Mouse (Mus musculus) monocyte, adult 2 months (primary cell): Measurements from ENCODE around the gene Toe1.
A peak's percentile ranks its signal among the peaks of the same experiment; 100 is the strongest.

Source experiments
- DNase-seq, 2 experiments: peaks; one replicate each; pipeline ENCODE4 v3.0.0; 2022; ENCODE audit warnings: low spot score in 2 of 2, low read depth in 1 of 2

The Toe1 gene

DNA sequence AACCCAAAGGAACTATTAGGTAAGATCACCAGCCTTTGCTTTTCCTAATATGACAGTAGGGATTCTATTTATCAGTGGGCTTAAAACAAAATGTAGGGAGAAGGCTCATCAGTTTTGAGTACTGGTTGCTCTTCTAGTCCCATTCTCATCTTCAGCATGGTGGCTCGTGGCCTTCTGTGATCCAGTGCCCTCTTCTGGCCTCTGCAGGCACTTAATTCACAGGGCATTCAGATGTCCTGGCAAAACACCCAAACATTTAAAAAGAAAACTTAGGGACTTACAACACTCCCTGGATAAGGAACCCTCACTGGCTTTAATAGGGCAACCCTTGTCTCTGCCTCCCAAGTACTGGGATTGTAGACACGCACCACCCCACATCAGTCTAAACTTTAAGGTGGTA is 13.2 kb downstream of the Toe1 start:
- DNase-seq: no peak

GRCm38 (mm10) chr4:116792453-116792852 is 15.0 kb downstream of the Toe1 start:
- DNase-seq: no peak

DNA sequence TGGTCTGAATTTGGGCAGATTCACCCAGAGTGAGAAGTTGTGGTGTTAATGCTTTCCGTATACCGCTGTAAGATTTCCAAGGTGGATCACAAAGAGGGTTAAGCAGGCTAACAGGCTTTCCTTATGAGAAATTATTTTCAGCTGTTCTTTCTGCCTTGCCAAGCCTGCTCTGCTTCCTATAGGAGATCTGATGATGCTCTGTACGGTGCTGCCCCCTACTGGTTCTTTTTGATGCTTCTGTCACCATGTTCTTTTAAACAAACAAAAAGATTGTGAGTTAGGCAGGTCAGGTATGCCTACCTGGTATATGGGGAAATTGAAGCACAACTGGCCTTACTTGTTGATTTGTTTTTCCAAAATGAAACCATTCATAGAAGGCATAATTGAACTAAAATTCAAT is 18.5 kb downstream of the Toe1 start:
- DNase-seq: peak; percentile 26 to 59

DNA sequence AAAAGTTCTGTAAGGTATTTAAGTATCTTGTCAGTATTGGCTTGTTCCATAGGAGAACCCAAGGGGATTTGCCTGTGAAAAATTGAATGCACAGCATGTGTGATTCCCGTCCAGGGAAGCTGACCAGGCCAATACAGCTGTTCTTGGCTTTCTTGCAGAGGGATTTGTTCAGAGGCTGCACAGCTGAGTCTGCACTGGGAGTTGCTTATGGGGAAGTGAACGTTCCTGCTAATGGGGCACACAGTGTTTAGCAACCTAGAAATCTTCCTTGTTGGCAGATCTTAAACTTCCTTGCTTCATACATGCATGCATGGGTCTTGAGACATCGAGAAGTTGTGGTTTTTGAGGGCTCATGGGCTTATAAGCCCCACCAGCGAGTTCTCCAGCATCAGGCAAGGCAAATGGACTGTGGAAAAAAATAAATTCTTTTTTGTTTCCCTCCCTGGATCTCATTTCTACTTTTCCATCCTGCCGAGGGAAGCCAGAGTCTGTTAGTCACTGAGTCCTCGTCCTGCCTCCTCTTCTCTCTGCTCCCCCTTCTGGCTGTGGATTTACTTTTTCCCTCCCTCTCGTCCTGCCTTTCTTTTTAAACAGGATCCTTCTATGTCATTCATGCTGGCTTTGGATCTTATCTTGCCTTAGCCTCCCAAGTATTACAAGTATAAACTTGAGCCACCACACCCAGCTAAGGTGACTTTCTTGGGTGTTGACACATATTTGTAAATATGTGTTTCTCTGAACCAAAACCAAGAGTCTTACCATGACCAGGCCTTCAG is 19.3 kb downstream of the Toe1 start:
- peak; percentile 20 to 56 for DNase-seq

DNA sequence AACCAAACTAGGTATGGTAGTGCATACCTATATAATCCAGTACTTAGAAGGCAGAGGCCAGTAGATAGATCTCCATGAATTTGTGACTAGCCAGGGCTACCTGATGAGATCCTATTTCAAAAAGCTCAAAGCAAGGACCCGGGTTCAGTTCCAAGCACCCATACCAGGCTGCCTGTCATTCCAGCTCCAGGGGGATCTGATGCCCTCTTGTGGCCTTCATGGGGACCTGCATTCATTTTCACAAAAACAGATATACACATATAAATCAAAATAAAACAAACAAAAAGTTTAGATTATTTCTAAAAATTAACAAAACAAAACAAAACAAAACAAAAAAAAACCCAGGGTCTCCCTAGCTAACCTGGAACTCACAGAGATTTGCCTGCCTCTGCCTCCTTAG is 20.9 kb downstream of the Toe1 start:
- no peak for DNase-seq

- no peak for DNase-seq
Measured at GRCm38 (mm10) chr4:116782171-116782570, 25.3 kb downstream of the Toe1 start.

DNA sequence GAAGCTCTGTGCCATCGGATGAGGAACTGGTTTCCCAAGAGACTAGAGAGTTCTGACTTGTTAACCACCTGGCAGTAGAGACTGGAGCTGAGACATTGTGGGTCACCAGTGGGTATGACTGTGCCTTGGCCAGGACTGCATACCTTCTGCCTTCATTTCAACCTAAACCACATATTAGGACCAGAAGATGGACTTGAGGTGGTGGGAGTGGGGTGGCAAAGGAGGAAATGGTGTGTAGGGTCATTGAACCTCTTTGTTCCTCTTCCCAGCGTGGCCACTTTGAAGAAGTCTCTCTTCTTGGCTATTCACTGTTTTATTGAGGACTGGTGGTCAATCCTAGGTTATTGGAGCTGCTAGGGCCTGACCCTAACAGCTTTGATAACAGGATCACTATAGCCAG is 26.1 kb downstream of the Toe1 start:
- DNase-seq: no peak

DNA sequence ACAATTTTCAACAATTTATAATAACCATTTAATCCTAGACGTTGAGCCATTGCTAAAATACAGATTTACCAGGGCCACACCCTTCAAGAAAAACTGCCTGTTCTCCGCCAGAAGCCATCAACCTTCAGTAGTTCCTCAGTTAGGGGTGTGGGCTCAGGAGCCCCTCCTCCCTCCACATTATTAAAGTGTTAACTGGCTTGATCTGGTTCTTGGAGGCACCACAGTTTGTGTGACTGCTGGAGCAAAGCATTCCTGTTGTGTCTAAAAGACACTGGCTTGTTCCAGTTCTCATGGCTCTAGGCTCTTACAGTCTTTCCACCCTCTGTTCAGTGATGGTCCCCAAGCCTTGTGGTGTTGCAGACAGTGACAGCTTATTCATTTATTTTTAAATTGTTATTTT is 26.9 kb downstream of the Toe1 start:
- DNase-seq: no peak

DNA sequence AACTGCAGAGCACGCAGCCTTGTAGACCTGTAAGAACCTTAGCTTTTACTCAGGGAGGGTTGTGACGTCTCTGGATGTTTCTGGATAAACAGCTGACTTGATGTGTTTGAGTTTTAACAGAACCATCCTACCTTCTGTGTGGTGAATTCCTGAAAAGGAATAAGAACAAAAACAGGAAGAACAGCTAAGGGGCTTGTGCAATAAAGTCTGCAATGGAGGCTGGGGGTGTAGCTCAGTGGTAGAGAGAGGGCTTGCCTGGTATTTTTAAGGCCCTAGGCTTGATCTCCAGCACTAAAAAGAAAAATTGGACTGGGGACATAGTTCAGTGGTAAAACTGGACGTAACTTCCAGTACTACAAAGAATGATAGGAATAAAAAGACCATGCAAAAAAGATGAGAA is 30.4 kb downstream of the Toe1 start:
- DNase-seq: no peak

DNA sequence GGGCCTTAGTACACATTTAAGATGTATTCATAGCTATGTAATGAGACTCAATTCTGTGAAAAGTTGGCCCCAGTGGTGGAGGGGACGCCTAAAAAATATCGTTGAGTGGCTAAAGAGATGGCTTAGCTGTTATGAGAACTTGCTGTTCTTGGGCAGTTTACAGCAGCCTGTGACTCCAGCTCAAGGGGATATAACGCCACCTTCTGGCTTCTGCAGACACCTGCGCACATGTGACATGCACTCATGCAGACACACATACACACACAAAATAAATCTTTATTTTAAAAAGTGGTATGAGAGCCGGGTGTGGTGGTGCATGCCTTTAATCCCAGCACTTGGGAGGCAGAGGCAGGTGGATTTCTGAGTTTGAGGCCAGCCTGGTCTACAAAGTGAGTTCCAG is 31.0 kb downstream of the Toe1 start:
- DNase-seq: no peak

- DNase-seq: no peak
Measured at GRCm38 (mm10) chr4:116769060-116769459, 38.4 kb downstream of the Toe1 start.

- DNase-seq: no peak
Measured at GRCm38 (mm10) chr4:116768510-116768909, 38.9 kb downstream of the Toe1 start.

- DNase-seq: no peak
Measured at GRCm38 (mm10) chr4:116764001-116764400, 43.4 kb downstream of the Toe1 start.

DNA sequence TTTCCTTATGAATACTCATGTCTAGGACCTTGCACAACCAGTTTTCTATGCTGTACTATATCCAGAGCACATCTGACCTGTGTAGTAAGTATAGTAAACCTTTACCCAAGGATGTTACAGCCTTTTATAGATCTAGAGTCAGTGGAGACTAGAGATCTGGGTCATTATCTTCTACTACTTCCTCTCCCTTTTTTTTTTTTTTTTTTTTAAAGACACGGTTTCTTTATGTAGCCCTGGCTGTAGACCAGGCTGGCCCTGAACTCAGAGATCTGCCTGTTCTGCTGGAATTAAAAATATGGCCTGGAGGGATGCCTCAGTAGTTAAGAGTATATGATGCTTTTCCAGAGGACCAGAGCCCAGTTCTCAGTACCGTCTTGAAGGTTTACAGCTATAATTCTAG is 45.5 kb downstream of the Toe1 start:
- no peak for DNase-seq

DNA sequence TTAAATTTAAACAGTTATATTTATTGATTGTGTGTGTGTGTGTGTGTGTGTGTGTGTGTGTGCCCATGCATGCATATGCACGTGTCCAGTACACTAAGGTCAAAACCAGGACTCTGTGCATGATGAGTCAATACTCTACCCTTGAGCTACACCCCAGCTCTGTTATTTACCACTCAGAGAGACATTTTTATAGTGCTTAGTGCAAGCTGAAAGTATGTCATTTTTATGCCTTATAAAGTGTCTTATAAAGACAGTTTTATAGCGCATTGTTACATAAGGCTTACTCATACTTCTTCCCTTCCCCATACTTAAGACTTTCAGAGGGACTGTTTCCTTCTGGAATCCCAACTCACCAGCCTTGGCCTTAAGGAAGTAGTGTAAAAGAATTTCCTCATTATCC is 57.7 kb downstream of the Toe1 start:
- no peak for DNase-seq
